ENCODE assay signal across 22 mouse cellular contexts in genomic region chrX:103986159-103986558, GRCm38 (mm10). TPM values are rescaled to one million over a fixed set of nuclear protein-coding genes. Genes with fewer than 3 reads are reported as not detected.
DNase-seq lines count a peak whose midpoint lies in the region; ATAC-seq and TF ChIP-seq lines count a peak whose summit lies in the region.
"Had no signal": no experiment of that assay in that cellular context is flagged by ENCODE, and none has a peak within 500 bp of the region (broad histone marks: within the 10 kb centered on the region; RNA-seq: fewer than 3 reads in every experiment).

No protein-coding gene starts in this region.

- H3K9ac ChIP-seq in hindbrain, postnatal 0 days (replicated peaks; ENCODE audit: low read length): no peak overlapping the region
- H3K9ac ChIP-seq in hindbrain, embryonic 11.5 days (ENCODE audit: low read depth, low read length): no peak overlapping the region
- H3K9ac ChIP-seq in midbrain, postnatal 0 days (replicated peaks; ENCODE audit: low read length, poor library complexity, severe bottlenecking): no peak overlapping the region
- no peak overlapping the region for H3K9ac ChIP-seq in midbrain, embryonic 11.5 days (ENCODE audit: low read length)
- H3K9ac ChIP-seq: limb, embryonic 15.5 days; liver, embryonic 15.5 days had no signal

- DNase-seq in embryo, embryonic 10 days (ENCODE audit: low spot score): peak; percentile 7
- no peak for DNase-seq in embryo, embryonic 9.5 days (ENCODE audit: extremely low spot score)
- peak; percentile 30 for DNase-seq in hindbrain, postnatal 0 days (ENCODE audit: low spot score)
- no peak for DNase-seq in hindbrain, embryonic 11.5 days (ENCODE audit: low spot score)
- DNase-seq in midbrain, postnatal 0 days (ENCODE audit: low spot score): peak; percentile 49
- DNase-seq in midbrain, embryonic 11.5 days (ENCODE audit: low spot score, missing footprints): no peak
- DNase-seq in lung, postnatal 10 days: peak; percentile 25
- DNase-seq in left cerebral cortex, postnatal 10 days (ENCODE audit: extremely low spot score in 1 of 2, low spot score in 2 of 2): no peak
- DNase-seq: adrenal gland, postnatal 25 days; cerebellum, adult 18-20 months; cerebellum, postnatal 36 days; gastrocnemius, postnatal 10 days; heart, adult 18-20 months; heart, postnatal 36 days; kidney, adult 2 months; kidney, postnatal 10 days; thymus, postnatal 4 days had no signal

- H3K27me3 ChIP-seq in hindbrain, postnatal 0 days (ENCODE audit: insufficient read depth, low read length): no peaks in the 10 kb centered on the region
- peaks cover 15% of the 10 kb centered on the region; the same call in 1 of the 2 replicates for H3K27me3 ChIP-seq in hindbrain, embryonic 11.5 days (ENCODE audit: control insufficient read depth, insufficient read depth, low read length)
- peaks cover 5% of the 10 kb centered on the region; the same call in 1 of the 2 replicates for H3K27me3 ChIP-seq in midbrain, postnatal 0 days (ENCODE audit: insufficient read depth, low read length)
- peaks cover 16% of the 10 kb centered on the region for H3K27me3 ChIP-seq in midbrain, embryonic 11.5 days (ENCODE audit: control insufficient read depth, insufficient read depth, low read length)

- 23% methylated on average over 6 of the region's 6 CpGs for WGBS in hindbrain, postnatal 0 days
- 20% methylated on average over 6 of the region's 6 CpGs for WGBS in hindbrain, embryonic 11.5 days
- WGBS in midbrain, postnatal 0 days: 17% methylated on average over 6 of the region's 6 CpGs
- 26% methylated on average over 6 of the region's 6 CpGs for WGBS in midbrain, embryonic 11.5 days

- no peaks in the 10 kb centered on the region for H3K36me3 ChIP-seq in hindbrain, postnatal 0 days (ENCODE audit: insufficient read depth, low read length)
- H3K36me3 ChIP-seq in hindbrain, embryonic 11.5 days (ENCODE audit: control insufficient read depth, insufficient read depth, low read length): no peaks in the 10 kb centered on the region
- no peaks in the 10 kb centered on the region for H3K36me3 ChIP-seq in midbrain, postnatal 0 days (ENCODE audit: insufficient read depth, low read length)
- no peaks in the 10 kb centered on the region for H3K36me3 ChIP-seq in midbrain, embryonic 11.5 days (ENCODE audit: control insufficient read depth, insufficient read depth, low read length)
- H3K36me3 ChIP-seq: G1E; limb, embryonic 15.5 days; liver, embryonic 15.5 days had no signal

- H3K4me3 ChIP-seq in hindbrain, postnatal 0 days (ENCODE audit: low read length): no peak overlapping the region
- no peak overlapping the region for H3K4me3 ChIP-seq in hindbrain, embryonic 11.5 days (ENCODE audit: low read depth, low read length)
- H3K4me3 ChIP-seq in midbrain, postnatal 0 days (ENCODE audit: low read depth, low read length): no peak overlapping the region
- H3K4me3 ChIP-seq in midbrain, embryonic 11.5 days (ENCODE audit: low read depth, low read length): no peak overlapping the region
- H3K4me3 ChIP-seq: erythroblast, embryonic 14.5 days; limb, embryonic 15.5 days; liver, embryonic 15.5 days had no signal

- no peak overlapping the region for H3K27ac ChIP-seq in hindbrain, postnatal 0 days
- H3K27ac ChIP-seq in hindbrain, embryonic 11.5 days (ENCODE audit: low read depth, low read length): no peak overlapping the region
- H3K27ac ChIP-seq in midbrain, postnatal 0 days (ENCODE audit: low read depth, low read length): no peak overlapping the region
- no peak overlapping the region for H3K27ac ChIP-seq in midbrain, embryonic 11.5 days (ENCODE audit: low read depth, low read length)
- H3K27ac ChIP-seq: limb, embryonic 15.5 days; liver, embryonic 15.5 days had no signal

- no peak for ATAC-seq in hindbrain, postnatal 0 days
- no peak for ATAC-seq in hindbrain, embryonic 11.5 days (ENCODE audit: low FRiP score)
- ATAC-seq in midbrain, postnatal 0 days (ENCODE audit: low FRiP score): no peak
- ATAC-seq in midbrain, embryonic 11.5 days (ENCODE audit: low FRiP score): no peak
- ATAC-seq: inflammation-experienced regulatory T-cells, adult 6 months had no signal

- H3K4me1 ChIP-seq in hindbrain, postnatal 0 days (ENCODE audit: insufficient read depth, low read length): no peaks in the 10 kb centered on the region
- H3K4me1 ChIP-seq in hindbrain, embryonic 11.5 days (replicated peaks; ENCODE audit: control insufficient read depth, insufficient read depth, low read length): no peaks in the 10 kb centered on the region
- H3K4me1 ChIP-seq in midbrain, postnatal 0 days (ENCODE audit: insufficient read depth, low read length): no peaks in the 10 kb centered on the region
- H3K4me1 ChIP-seq in midbrain, embryonic 11.5 days (ENCODE audit: control insufficient read depth, insufficient read depth, low read length): no peaks in the 10 kb centered on the region
- H3K4me1 ChIP-seq: limb, embryonic 15.5 days; liver, embryonic 15.5 days had no signal

- intact Hi-C loops in left cerebral cortex, postnatal 10 days (cut with DNase I): no loop called here

- H3K9me3 ChIP-seq in hindbrain, postnatal 0 days (ENCODE audit: low read length): no peaks in the 10 kb centered on the region
- H3K9me3 ChIP-seq in hindbrain, embryonic 11.5 days (ENCODE audit: control insufficient read depth, low read length): no peaks in the 10 kb centered on the region
- no peaks in the 10 kb centered on the region for H3K9me3 ChIP-seq in midbrain, postnatal 0 days (ENCODE audit: low read length)
- no peaks in the 10 kb centered on the region for H3K9me3 ChIP-seq in midbrain, embryonic 11.5 days (ENCODE audit: control insufficient read depth, low read length)
- H3K9me3 ChIP-seq: G1E; limb, embryonic 15.5 days; liver, embryonic 15.5 days had no signal

- TF ChIP-seq CTCF in hindbrain, postnatal 0 days (IDR thresholded peaks at IDR 0.05; ENCODE audit: low read depth): peak; percentile 20; the same call in 1 of the 2 replicates
- peak; percentile 35 for TF ChIP-seq CTCF in midbrain, postnatal 0 days (IDR thresholded peaks at IDR 0.05)

- H3K4me2 ChIP-seq in hindbrain, postnatal 0 days (ENCODE audit: low read depth, low read length): no peak overlapping the region
- no peak overlapping the region for H3K4me2 ChIP-seq in hindbrain, embryonic 11.5 days (replicated peaks; ENCODE audit: low read depth, low read length)
- H3K4me2 ChIP-seq in midbrain, postnatal 0 days (ENCODE audit: low read depth, low read length, poor library complexity, severe bottlenecking): no peak overlapping the region
- H3K4me2 ChIP-seq in midbrain, embryonic 11.5 days: no peak overlapping the region
- H3K4me2 ChIP-seq: limb, embryonic 15.5 days; liver, embryonic 15.5 days had no signal

RNA-seq across cellular contexts. Expression of gene Rlim, which starts 5.1 kb away (rescaled TPM):
- total RNA-seq in hindbrain, postnatal 0 days (2014; rRNA removed): 31.3 and 32.3 TPM in 2 replicates
- polyA plus RNA-seq in hindbrain, postnatal 0 days (2015; fragmentation: Nextera tagmentation; extraction: Ambion mirVana): 19.5 and 20.5 TPM in 2 replicates
- 41.0 and 41.1 TPM in 2 replicates for polyA plus RNA-seq in hindbrain, embryonic 11.5 days (2014; fragmentation: Nextera tagmentation; extraction: Ambion mirVana)
- 37.7 and 47.3 TPM in 2 replicates for total RNA-seq in midbrain, postnatal 0 days (2014; rRNA removed)
- 16.4 and 20.1 TPM in 2 replicates for polyA plus RNA-seq in midbrain, postnatal 0 days (2015; fragmentation: Nextera tagmentation; extraction: Ambion mirVana)
- 37.7 and 43.1 TPM in 2 replicates for polyA plus RNA-seq in midbrain, embryonic 11.5 days (2014; fragmentation: Nextera tagmentation; extraction: Ambion mirVana)
- total RNA-seq in left cerebral cortex, postnatal 10 days (2021): 10 to 100 TPM; 46.4 to 50.9 TPM

Comparison
In these comparisons a context has a peak if more than half of its experiments do, and no peak if none do; other contexts are left out.
1. DNase-seq: peak in embryo, embryonic 10 days (single experiment), hindbrain, postnatal 0 days (single experiment), midbrain, postnatal 0 days (single experiment) and lung, postnatal 10 days (single experiment); none in embryo, embryonic 9.5 days (single experiment), hindbrain, embryonic 11.5 days (single experiment), midbrain, embryonic 11.5 days (single experiment) and left cerebral cortex, postnatal 10 days (0 of 2).